Mouse (Mus musculus) cortical plate, adult 2 months (tissue): ENCODE results near the gene Adcy1. TPM values are rescaled to one million over a fixed set of nuclear protein-coding genes. Genes with fewer than 3 reads are reported as not detected.
A peak's percentile ranks its signal among the peaks of the same experiment; 100 is the strongest.

Experiments used
- H3K27ac ChIP-seq: fragments of 200-500 bp; 2 replicates; pipeline ENCODE4 v1.5.1; 2012; ENCODE audit warnings: low read length, control low read depth, inconsistent platforms; ENCODE audit not compliant: insufficient read depth
- H3K4me1 ChIP-seq: fragments of 200-500 bp; 2 replicates; pipeline ENCODE4 v1.6.1; 2011; ENCODE audit warnings: low read length; ENCODE audit not compliant: control insufficient read depth, insufficient read depth
- H3K4me3 ChIP-seq: fragments of 200-500 bp; 2 replicates; pipeline ENCODE4 v1.5.1; 2011; ENCODE audit warnings: mild to moderate bottlenecking, low read length, control low read depth; ENCODE audit not compliant: insufficient read depth
- CTCF ChIP-seq: fragments of 200-500 bp; IDR thresholded peaks from 2 replicates; pipeline ENCODE4 v1.5.1; 2011; ENCODE audit warnings: mild to moderate bottlenecking, control low read depth, low read length; ENCODE audit not compliant: insufficient read depth; ENCODE audit errors: extremely low read depth
- POLR2A ChIP-seq: fragments of 200-500 bp; IDR thresholded peaks from 2 replicates; pipeline ENCODE4 v1.6.1; 2011; ENCODE audit warnings: mild to moderate bottlenecking, low read length, control low read depth; ENCODE audit not compliant: insufficient read depth; ENCODE audit errors: extremely low read depth
- polyA plus RNA-seq: library from polyadenylated mRNA; depleted of rRNA; stranded (reverse); fragments of >200 nt; gene quantifications from 2 replicates; pipeline ENCODE4 v1.2.3, GENCODE M21; 2012

Adcy1 gene
- polyA plus RNA-seq, 1 experiment: 181 TPM

- no peak overlapping the region for H3K4me3 ChIP-seq
- TF ChIP-seq POLR2A: no peak
- TF ChIP-seq CTCF: no peak
- no peaks in the 10 kb centered on the region for H3K4me1 ChIP-seq
- no peak overlapping the region for H3K27ac ChIP-seq
Measured at GRCm38 (mm10) chr11:7142725-7143124, 79.4 kb downstream of the Adcy1 start.

DNA sequence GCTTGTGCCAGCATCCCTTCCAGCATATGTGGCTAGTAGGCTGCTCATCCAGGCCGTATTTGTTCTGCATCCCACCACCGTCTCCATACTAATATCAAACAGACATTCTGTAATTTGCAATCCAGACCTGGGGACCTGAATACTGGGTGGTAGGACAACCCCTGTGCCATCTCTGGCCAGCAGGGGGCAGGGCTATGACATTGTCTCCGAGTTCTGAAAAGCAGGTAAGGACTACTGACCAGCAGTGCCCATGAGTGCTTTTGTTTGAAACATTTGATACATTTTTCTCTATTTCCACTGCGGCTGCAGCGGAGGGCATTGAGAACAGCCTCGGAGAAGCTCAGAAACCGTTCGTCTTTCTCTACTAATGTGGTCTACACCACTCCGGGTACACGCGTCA, 81.1 kb downstream of the Adcy1 start:
- H3K4me3 ChIP-seq: no peak overlapping the region
- H3K4me1 ChIP-seq: no peaks in the 10 kb centered on the region
- no peak for TF ChIP-seq POLR2A
- TF ChIP-seq CTCF: peak; percentile 39; the same call in 1 of the 2 replicates
- H3K27ac ChIP-seq: no peak overlapping the region

- Histone ChIP-seq H3K4me1 (no peaks in the 10 kb centered on the region), H3K27ac (no peak overlapping the region), H3K4me3 (no peak overlapping the region)
- TF ChIP-seq POLR2A: no peak
- no peak for TF ChIP-seq CTCF
Measured at GRCm38 (mm10) chr11:7145221-7145620, 81.9 kb downstream of the Adcy1 start.

DNA sequence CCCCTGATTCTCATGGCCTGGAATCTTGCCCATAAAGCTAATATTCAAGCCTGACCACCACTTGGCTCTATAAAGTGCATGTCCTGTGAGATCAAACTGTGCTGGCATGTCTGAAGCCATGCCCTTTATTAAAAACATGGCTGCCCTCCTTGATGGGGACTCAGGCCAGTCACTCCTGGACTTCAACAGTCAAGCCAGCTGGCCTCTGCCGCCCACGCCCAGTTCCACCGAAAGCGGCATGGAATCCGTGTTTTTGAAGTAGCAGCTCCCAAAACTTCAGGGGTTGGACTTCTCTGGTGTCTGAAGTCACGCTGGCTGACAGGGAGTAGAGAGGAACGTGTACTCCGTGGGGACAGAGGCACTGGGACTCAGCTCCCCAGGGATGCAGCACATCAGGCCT, 84.2 kb downstream of the Adcy1 start:
- Histone ChIP-seq H3K4me1 (no peaks in the 10 kb centered on the region), H3K27ac (no peak overlapping the region), H3K4me3 (no peak overlapping the region)
- TF ChIP-seq POLR2A (no peak), CTCF (no peak)

DNA sequence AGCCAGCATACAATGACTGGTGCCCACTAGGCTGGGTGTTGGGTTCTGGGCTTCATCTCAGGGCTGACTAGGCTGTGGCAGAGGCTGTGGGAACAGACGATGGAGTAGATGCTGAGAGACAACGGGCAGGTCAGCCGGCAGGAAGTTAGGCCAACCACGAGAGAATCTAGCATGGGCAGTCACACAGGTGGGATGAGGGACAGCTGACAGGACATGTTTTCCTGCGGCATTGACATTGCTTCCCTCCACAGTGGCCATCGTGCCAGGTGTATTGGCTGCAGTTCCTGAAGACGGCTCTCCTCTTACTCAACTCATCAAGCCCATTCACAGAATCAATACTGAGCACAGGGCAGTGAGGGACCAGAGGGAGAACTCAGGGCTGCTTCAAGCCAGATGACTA, 84.7 kb downstream of the Adcy1 start:
- TF ChIP-seq CTCF: no peak
- TF ChIP-seq POLR2A: no peak
- no peak overlapping the region for H3K4me3 ChIP-seq
- H3K4me1 ChIP-seq: no peaks in the 10 kb centered on the region
- no peak overlapping the region for H3K27ac ChIP-seq

- Histone ChIP-seq H3K4me3 (no peak overlapping the region), H3K27ac (no peak overlapping the region), H3K4me1 (no peaks in the 10 kb centered on the region)
- TF ChIP-seq CTCF (no peak), POLR2A (no peak)
Measured at GRCm38 (mm10) chr11:7149471-7149870, 86.2 kb downstream of the Adcy1 start.

GRCm38 (mm10) chr11:7150511-7150910, 87.2 kb downstream of the Adcy1 start:
- TF ChIP-seq POLR2A (no peak), CTCF (no peak)
- Histone ChIP-seq H3K27ac (no peak overlapping the region), H3K4me3 (no peak overlapping the region), H3K4me1 (no peaks in the 10 kb centered on the region)

DNA sequence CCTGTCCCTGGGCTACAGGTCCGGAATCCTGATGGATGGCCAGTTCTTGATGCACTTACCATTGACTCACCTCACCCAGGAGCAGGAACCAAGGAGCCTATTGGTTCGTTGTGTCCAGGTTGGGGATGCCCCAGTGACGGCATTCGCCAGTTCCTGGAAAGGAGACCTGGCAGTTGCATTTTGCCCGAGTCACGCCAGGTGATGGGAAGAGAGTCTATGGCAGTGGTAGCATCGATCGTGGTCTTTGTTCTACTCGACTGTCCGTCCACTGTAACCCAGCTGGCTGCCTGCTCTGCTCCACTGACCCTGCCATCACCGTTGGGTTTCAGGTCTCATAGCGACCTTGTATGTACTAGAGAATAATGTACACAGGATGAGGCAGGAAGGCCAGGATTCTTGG, 89.1 kb downstream of the Adcy1 start:
- no peak overlapping the region for H3K27ac ChIP-seq
- TF ChIP-seq POLR2A (no peak), CTCF (no peak)
- no peak overlapping the region for H3K4me3 ChIP-seq
- H3K4me1 ChIP-seq: no peaks in the 10 kb centered on the region

- H3K4me3 ChIP-seq: no peak overlapping the region
- H3K27ac ChIP-seq: no peak overlapping the region
- H3K4me1 ChIP-seq: no peaks in the 10 kb centered on the region
- no peak for TF ChIP-seq CTCF
- TF ChIP-seq POLR2A: no peak
Measured at GRCm38 (mm10) chr11:7153081-7153480, 89.8 kb downstream of the Adcy1 start.

DNA sequence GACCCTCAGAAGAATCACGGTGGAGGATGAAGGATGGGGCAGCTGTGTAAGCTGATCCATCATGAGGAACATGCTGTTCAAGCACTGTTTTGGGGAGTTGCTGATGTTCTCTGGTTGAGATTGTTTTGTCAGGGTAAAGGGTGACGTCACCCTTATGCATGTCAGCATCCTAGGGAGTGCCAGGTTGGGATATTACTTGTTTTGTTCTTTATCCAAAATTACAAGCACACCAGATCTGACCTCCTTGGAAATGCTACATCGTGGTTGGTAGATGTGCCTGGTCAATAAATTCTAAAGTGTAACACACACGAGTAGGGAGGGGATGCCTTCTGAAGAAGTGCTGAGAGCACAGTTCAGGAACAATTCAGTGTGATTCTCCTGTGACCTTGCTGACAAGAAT, 93.1 kb downstream of the Adcy1 start:
- Histone ChIP-seq H3K4me1 (no peaks in the 10 kb centered on the region), H3K27ac (no peak overlapping the region), H3K4me3 (no peak overlapping the region)
- TF ChIP-seq POLR2A (no peak), CTCF (no peak)

DNA sequence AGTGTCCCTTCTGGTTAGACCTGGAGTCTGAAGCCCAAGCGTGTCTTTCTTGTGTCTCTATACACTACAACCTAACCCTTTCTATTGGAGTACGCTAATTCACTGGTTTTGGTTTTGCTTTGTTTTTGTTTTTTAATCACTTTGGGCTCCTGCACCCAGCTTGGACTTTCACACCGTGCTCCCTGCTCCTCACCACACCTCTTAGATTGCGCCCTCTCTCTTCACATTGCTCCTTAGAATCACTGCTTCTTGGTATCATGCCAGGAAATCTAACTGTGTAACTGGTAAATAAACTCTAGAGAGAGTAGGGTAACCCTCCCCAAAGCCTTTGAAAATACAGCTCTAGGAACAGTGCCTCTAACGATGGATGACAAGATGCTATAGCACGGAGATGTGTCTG, 94.9 kb downstream of the Adcy1 start:
- TF ChIP-seq CTCF (no peak), POLR2A (no peak)

More for the DNA sequence above, 94.9 kb downstream of the Adcy1 start:
- H3K27ac ChIP-seq: no peak overlapping the region
- no peak overlapping the region for H3K4me3 ChIP-seq
- H3K4me1 ChIP-seq: no peaks in the 10 kb centered on the region
